Mouse (Mus musculus) liver, embryonic 11.5 days (tissue): ENCODE data around the gene Dusp3. TPM values are rescaled to one million over a fixed set of nuclear protein-coding genes. Genes with fewer than 3 reads are reported as not detected.
A peak's percentile ranks its signal among the peaks of the same experiment; 100 is the strongest.

Source experiments
- ATAC-seq: fragments of 200-750 bp; cut with Nextera tagmentation; replicated peaks from 2 replicates; pipeline ENCODE4 v1.8.0; 2017; ENCODE audit warnings: moderate number of reproducible peaks, mild to moderate bottlenecking, moderate TSS enrichment, moderate library complexity; ENCODE audit not compliant: low FRiP score
- DNase-seq: peaks from one replicate; pipeline ENCODE4 v3.0.0-alpha.2; 2017; ENCODE audit warnings: low spot score
- H3K27ac ChIP-seq: fragments of 300-500 bp; sonication (generic); 2 replicates; pipeline ENCODE4 v1.5.1; 2014; ENCODE audit warnings: mild to moderate bottlenecking, low read depth, low read length, control low read depth
- H3K27me3 ChIP-seq: fragments of 300-500 bp; sonication (generic); replicated peaks from 2 replicates; pipeline ENCODE4 v1.6.1; 2014; ENCODE audit warnings: low read length, mixed read lengths; ENCODE audit not compliant: control insufficient read depth, insufficient read depth
- H3K36me3 ChIP-seq: fragments of 300-500 bp; sonication (generic); 2 replicates; pipeline ENCODE4 v1.6.1; 2014; ENCODE audit warnings: mild to moderate bottlenecking, low read length, moderate library complexity, mixed read lengths; ENCODE audit not compliant: control insufficient read depth, insufficient read depth
- H3K4me1 ChIP-seq: fragments of 300-500 bp; sonication (generic); replicated peaks from 2 replicates; pipeline ENCODE4 v1.6.1; 2014; ENCODE audit warnings: low read length, mixed read lengths; ENCODE audit not compliant: control insufficient read depth, insufficient read depth
- H3K4me2 ChIP-seq: fragments of 300-500 bp; sonication (generic); 2 replicates; pipeline ENCODE4 v1.6.1; 2014; ENCODE audit warnings: mild to moderate bottlenecking, control low read depth, moderate library complexity
- H3K4me3 ChIP-seq: fragments of 300-500 bp; sonication (generic); 2 replicates; pipeline ENCODE4 v1.5.1; 2014; ENCODE audit warnings: low read depth, low read length, control low read depth
- H3K9ac ChIP-seq: fragments of 300-500 bp; sonication (generic); 2 replicates; pipeline ENCODE4 v1.6.1; 2014; ENCODE audit warnings: low read depth, low read length, control low read depth
- H3K9me3 ChIP-seq: fragments of 300-500 bp; sonication (generic); 2 replicates; pipeline ENCODE4 v1.6.1; 2016; ENCODE audit warnings: low read length, inconsistent platforms, mixed read lengths; ENCODE audit not compliant: control insufficient read depth
- WGBS: fragments of 180-500 bp; shearing (Covaris S2); extraction: QIAGEN DNeasy Blood & Tissue Kit; methylation state at CpG from one replicate; pipeline ENCODE4 v1.1.7; 2014; 5-methylcytosine and 5-hydroxymethylcytosine counted together
- polyA plus RNA-seq: library from polyadenylated mRNA; unstranded; fragments of >200 nt; fragmentation: Nextera tagmentation; extraction: Ambion mirVana; gene quantifications from 2 replicates; pipeline ENCODE4 v1.2.1, GENCODE M21; 2014

Dusp3 gene
- polyA plus RNA-seq, 1 experiment from 2014 or later: 21.2 TPM

- Histone ChIP-seq H3K27ac (no peak overlapping the region), H3K27me3 (no peaks in the 10 kb centered on the region), H3K4me2 (no peak overlapping the region), H3K9me3 (no peaks in the 10 kb centered on the region), H3K9ac (no peak overlapping the region), H3K4me1 (no peaks in the 10 kb centered on the region), H3K4me3 (no peak overlapping the region), H3K36me3 (peaks cover 13% of the 10 kb centered on the region)
- 90% methylated on average over 7 of the region's 7 CpGs for WGBS
- no peak for ATAC-seq
- DNase-seq: no peak
These were observed 9.9 kb downstream of the Dusp3 start for GRCm38 (mm10) chr11:101976949-101977348.

GRCm38 (mm10) chr11:101974923-101975322, 11.9 kb downstream of the Dusp3 start:
- Histone ChIP-seq H3K4me3 (no peak overlapping the region), H3K4me1 (no peaks in the 10 kb centered on the region), H3K4me2 (no peak overlapping the region), H3K36me3 (peaks cover 13% of the 10 kb centered on the region), H3K27ac (no peak overlapping the region), H3K27me3 (no peaks in the 10 kb centered on the region), H3K9ac (no peak overlapping the region), H3K9me3 (no peaks in the 10 kb centered on the region)
- no peak for ATAC-seq
- no peak for DNase-seq
- 54% methylated on average over 9 of the region's 9 CpGs for WGBS

GRCm38 (mm10) chr11:101974181-101974580, 12.6 kb downstream of the Dusp3 start:
- H3K36me3 ChIP-seq: peaks cover 13% of the 10 kb centered on the region
- DNase-seq (no peak), ATAC-seq (no peak)
- H3K4me2 ChIP-seq: no peak overlapping the region
- no peak overlapping the region for H3K27ac ChIP-seq
- no peaks in the 10 kb centered on the region for H3K27me3 ChIP-seq
- H3K9me3 ChIP-seq: no peaks in the 10 kb centered on the region
- H3K4me3 ChIP-seq: no peak overlapping the region
- H3K9ac ChIP-seq: no peak overlapping the region
- H3K4me1 ChIP-seq: no peaks in the 10 kb centered on the region
- WGBS: 51% methylated on average over 6 of the region's 6 CpGs

- no peaks in the 10 kb centered on the region for H3K4me1 ChIP-seq
- H3K4me2 ChIP-seq: no peak overlapping the region
- no peak overlapping the region for H3K4me3 ChIP-seq
- no peak overlapping the region for H3K9ac ChIP-seq
- WGBS: 80% methylated on average over 9 of the region's 9 CpGs
- H3K27ac ChIP-seq: no peak overlapping the region
- peaks cover 7% of the 10 kb centered on the region for H3K36me3 ChIP-seq
- H3K27me3 ChIP-seq: peaks cover 3% of the 10 kb centered on the region; the same call in 1 of the 2 replicates
- no peak for DNase-seq
- no peaks in the 10 kb centered on the region for H3K9me3 ChIP-seq
- no peak for ATAC-seq
These were observed 13.3 kb downstream of the Dusp3 start for GRCm38 (mm10) chr11:101973496-101973895.

GRCm38 (mm10) chr11:101972651-101973050, 14.2 kb downstream of the Dusp3 start:
- Histone ChIP-seq H3K27ac (no peak overlapping the region; the same call in 1 of the 2 replicates), H3K4me2 (no peak overlapping the region), H3K9ac (no peak overlapping the region), H3K4me3 (no peak overlapping the region), H3K27me3 (peaks cover 10% of the 10 kb centered on the region), H3K4me1 (no peaks in the 10 kb centered on the region), H3K36me3 (0 out of 2 replicates have a peak, but pooled peaks cover 6% of the 10 kb centered on the region), H3K9me3 (no peaks in the 10 kb centered on the region)
- WGBS: 90% methylated on average over 5 of the region's 5 CpGs
- ATAC-seq (no peak), DNase-seq (no peak)

GRCm38 (mm10) chr11:101972097-101972496, 14.7 kb downstream of the Dusp3 start:
- Histone ChIP-seq H3K27ac (no peak overlapping the region), H3K9me3 (no peaks in the 10 kb centered on the region), H3K27me3 (peaks cover 15% of the 10 kb centered on the region), H3K4me1 (no peaks in the 10 kb centered on the region; the same call in 1 of the 2 replicates), H3K4me2 (no peak overlapping the region), H3K9ac (no peak overlapping the region), H3K36me3 (0 out of 2 replicates have a peak, but pooled peaks cover 6% of the 10 kb centered on the region), H3K4me3 (no peak overlapping the region)
- ATAC-seq (no peak), DNase-seq (no peak)
- 63% methylated on average over 3 of the region's 3 CpGs for WGBS

- H3K9me3 ChIP-seq: no peaks in the 10 kb centered on the region
- H3K27me3 ChIP-seq: peaks cover 22% of the 10 kb centered on the region
- ATAC-seq: no peak
- 37% methylated on average over 3 of the region's 3 CpGs for WGBS
- no peak overlapping the region for H3K4me3 ChIP-seq
- H3K9ac ChIP-seq: no peak overlapping the region
- no peak overlapping the region for H3K27ac ChIP-seq
- peaks cover 4% of the 10 kb centered on the region; the same call in 1 of the 2 replicates for H3K4me1 ChIP-seq
- 0 out of 2 replicates have a peak, but pooled peaks cover 6% of the 10 kb centered on the region for H3K36me3 ChIP-seq
- H3K4me2 ChIP-seq: no peak overlapping the region
- no peak for DNase-seq
These were observed 15.4 kb downstream of the Dusp3 start for GRCm38 (mm10) chr11:101971410-101971809.

GRCm38 (mm10) chr11:101969835-101970234, 17.0 kb downstream of the Dusp3 start:
- no peak overlapping the region for H3K27ac ChIP-seq
- DNase-seq (no peak), ATAC-seq (no peak)
- no peak overlapping the region for H3K4me2 ChIP-seq
- H3K9ac ChIP-seq: no peak overlapping the region
- H3K4me1 ChIP-seq: peaks cover 4% of the 10 kb centered on the region; the same call in 1 of the 2 replicates
- no peaks in the 10 kb centered on the region for H3K9me3 ChIP-seq
- WGBS: 82% methylated on average over 13 of the region's 13 CpGs
- H3K27me3 ChIP-seq: peaks cover 38% of the 10 kb centered on the region
- 0 out of 2 replicates have a peak, but pooled peaks cover 5% of the 10 kb centered on the region for H3K36me3 ChIP-seq
- H3K4me3 ChIP-seq: no peak overlapping the region

- H3K4me3 ChIP-seq: no peak overlapping the region
- H3K36me3 ChIP-seq: 0 out of 2 replicates have a peak, but pooled peaks cover 2% of the 10 kb centered on the region
- H3K27me3 ChIP-seq: peaks cover 48% of the 10 kb centered on the region
- H3K9me3 ChIP-seq: no peaks in the 10 kb centered on the region
- no peak overlapping the region for H3K4me2 ChIP-seq
- peak; percentile 45; the same call in 1 of the 2 replicates for ATAC-seq
- peak; percentile 69 for DNase-seq
- H3K27ac ChIP-seq: no peak overlapping the region
- 2% methylated on average over 5 of the region's 5 CpGs for WGBS
- no peak overlapping the region for H3K9ac ChIP-seq
- H3K4me1 ChIP-seq: peaks cover 4% of the 10 kb centered on the region; the same call in 1 of the 2 replicates
These were observed 18.0 kb downstream of the Dusp3 start for GRCm38 (mm10) chr11:101968791-101969190.
